Mouse (Mus musculus) stomach, postnatal 0 days (tissue): ENCODE results near the gene Napepld.

ENCODE experiments used
- CTCF ChIP-seq: IDR thresholded peaks from 2 replicates; pipeline ENCODE4 v1.5.1; 2016; ENCODE audit warnings: antibody characterized with exemption, low read depth, mild to moderate bottlenecking, moderate library complexity
- EP300 ChIP-seq: optimal IDR thresholded peaks from 2 replicates; pipeline ENCODE3; 2016; ENCODE audit warnings: antibody characterized with exemption

GRCm38 (mm10) chr5:21706546-21706945 is 5.3 kb upstream of the Napepld start:
- TF ChIP-seq CTCF (no peak), EP300 (no peak)
